Mouse (Mus musculus): ENCODE results near the gene Cd46. TPM values are rescaled to one million over a fixed set of nuclear protein-coding genes. Genes with fewer than 3 reads are reported as not detected.

Cd46 gene
- polyA plus RNA-seq, 1 experiment from 2014 or later: 1.1 TPM

DNA sequence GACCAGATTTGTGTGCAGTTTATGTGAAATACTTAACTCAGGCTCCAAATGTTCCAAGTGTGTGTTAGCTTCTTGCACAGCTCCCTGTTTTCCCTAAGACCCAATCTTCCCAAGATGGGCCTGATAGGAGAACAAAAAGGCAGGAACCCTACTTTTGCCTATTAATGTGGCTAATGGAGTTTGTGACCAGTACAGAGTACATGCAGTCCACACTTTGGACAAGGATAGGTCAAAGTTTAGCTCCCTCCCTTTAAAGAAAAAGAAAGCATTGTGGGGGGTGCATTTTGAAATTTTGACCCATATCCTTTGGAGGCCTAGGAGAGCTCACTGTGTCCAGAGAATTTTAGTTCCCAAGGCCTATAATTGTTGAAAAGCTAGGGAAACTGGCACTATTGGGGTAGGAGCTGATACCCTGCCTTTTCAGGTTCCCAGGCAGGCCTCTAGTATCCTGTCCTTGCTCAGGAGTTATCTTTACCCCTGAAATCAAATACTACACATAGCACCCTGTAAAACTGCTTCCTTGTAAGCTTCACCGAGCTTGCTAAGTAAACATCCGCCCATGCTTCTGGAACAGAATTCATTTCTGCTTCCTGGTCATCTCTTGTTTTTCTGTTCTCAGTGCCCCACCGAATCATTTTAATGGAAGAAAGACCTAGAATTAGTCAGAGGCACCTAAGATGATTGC, 77.7 kb downstream of the Cd46 start:
- Histone ChIP-seq H3K36me3 (ENCODE audit: control insufficient read depth, insufficient read depth, low read length) (peaks cover 2% of the 10 kb centered on the region; the same call in 1 of the 2 replicates), H3K9ac (ENCODE audit: low read depth, low read length) (no peak overlapping the region), H3K4me3 (ENCODE audit: low read length) (no peak overlapping the region), H3K27ac (ENCODE audit: low read depth, low read length) (no peak overlapping the region), H3K9me3 (ENCODE audit: control insufficient read depth, low read length) (no peaks in the 10 kb centered on the region), H3K4me1 (ENCODE audit: control insufficient read depth, insufficient read depth, low read depth, low read length) (peaks cover 5% of the 10 kb centered on the region; the same call in 1 of the 2 replicates), H3K4me2 (ENCODE audit: low read length) (no peak overlapping the region), H3K27me3 (replicated peaks; ENCODE audit: control insufficient read depth, insufficient read depth, low read length) (no peaks in the 10 kb centered on the region)
- WGBS: 89% methylated on average over 3 of the region's 3 CpGs
- no peak for ATAC-seq

DNA sequence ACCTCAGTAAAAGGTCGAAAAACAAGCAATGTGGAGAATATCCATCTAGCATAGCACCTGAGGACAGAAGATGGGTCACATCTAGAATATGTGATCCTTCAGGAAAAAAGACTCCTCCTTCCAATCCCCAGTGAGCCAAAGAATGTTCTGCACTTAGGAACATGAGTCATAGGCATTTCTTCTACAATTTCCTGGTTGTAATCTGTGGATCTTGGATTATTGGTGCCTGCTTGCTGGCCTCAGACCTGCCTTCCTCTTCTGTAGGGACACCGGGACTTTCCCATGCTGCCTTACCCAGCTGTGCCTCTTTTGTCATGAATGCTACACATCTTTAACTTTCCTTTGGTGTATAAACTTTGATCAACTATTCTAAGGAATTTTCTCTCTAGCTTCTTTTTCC, 79.5 kb downstream of the Cd46 start:
- Histone ChIP-seq H3K4me3 (ENCODE audit: low read length) (no peak overlapping the region), H3K4me1 (ENCODE audit: control insufficient read depth, insufficient read depth, low read depth, low read length) (peaks cover 5% of the 10 kb centered on the region; the same call in 1 of the 2 replicates), H3K9me3 (ENCODE audit: control insufficient read depth, low read length) (no peaks in the 10 kb centered on the region), H3K36me3 (ENCODE audit: control insufficient read depth, insufficient read depth, low read length) (peaks cover 2% of the 10 kb centered on the region; the same call in 1 of the 2 replicates), H3K27ac (ENCODE audit: low read depth, low read length) (no peak overlapping the region), H3K27me3 (replicated peaks; ENCODE audit: control insufficient read depth, insufficient read depth, low read length) (no peaks in the 10 kb centered on the region), H3K9ac (ENCODE audit: low read depth, low read length) (no peak overlapping the region), H3K4me2 (ENCODE audit: low read length) (no peak overlapping the region)
- no peak for ATAC-seq
- WGBS: 90% methylated on average over 2 of the region's 2 CpGs

DNA sequence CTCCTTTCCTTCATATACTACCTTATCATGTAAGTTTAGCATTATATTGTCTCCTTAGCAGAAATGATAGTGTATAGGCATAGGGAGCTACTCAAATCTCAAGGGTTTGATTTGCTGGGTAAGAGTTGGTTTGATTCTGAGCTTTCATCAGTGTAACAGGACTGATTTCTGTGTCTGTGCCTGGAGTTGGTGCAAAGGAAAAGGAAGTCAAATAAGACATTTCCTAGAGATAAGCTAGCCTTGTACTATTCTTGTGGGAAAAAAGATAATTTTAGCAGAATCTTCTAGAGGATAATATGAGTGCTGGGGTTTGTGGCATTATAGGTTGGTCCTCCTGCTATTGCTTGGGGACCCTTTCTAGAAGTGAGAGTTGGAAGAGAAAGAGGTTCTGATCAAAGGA, 85.8 kb downstream of the Cd46 start:
- H3K4me3 ChIP-seq (ENCODE audit: low read length): no peak overlapping the region
- no peaks in the 10 kb centered on the region for H3K27me3 ChIP-seq (replicated peaks; ENCODE audit: control insufficient read depth, insufficient read depth, low read length)
- H3K9me3 ChIP-seq (ENCODE audit: control insufficient read depth, low read length): no peaks in the 10 kb centered on the region
- H3K36me3 ChIP-seq (ENCODE audit: control insufficient read depth, insufficient read depth, low read length): peaks cover 2% of the 10 kb centered on the region; the same call in 1 of the 2 replicates
- no peak overlapping the region for H3K9ac ChIP-seq (ENCODE audit: low read depth, low read length)
- ATAC-seq: no peak
- no peak overlapping the region for H3K4me2 ChIP-seq (ENCODE audit: low read length)
- H3K4me1 ChIP-seq (ENCODE audit: control insufficient read depth, insufficient read depth, low read depth, low read length): no peaks in the 10 kb centered on the region
- H3K27ac ChIP-seq (ENCODE audit: low read depth, low read length): no peak overlapping the region

DNA sequence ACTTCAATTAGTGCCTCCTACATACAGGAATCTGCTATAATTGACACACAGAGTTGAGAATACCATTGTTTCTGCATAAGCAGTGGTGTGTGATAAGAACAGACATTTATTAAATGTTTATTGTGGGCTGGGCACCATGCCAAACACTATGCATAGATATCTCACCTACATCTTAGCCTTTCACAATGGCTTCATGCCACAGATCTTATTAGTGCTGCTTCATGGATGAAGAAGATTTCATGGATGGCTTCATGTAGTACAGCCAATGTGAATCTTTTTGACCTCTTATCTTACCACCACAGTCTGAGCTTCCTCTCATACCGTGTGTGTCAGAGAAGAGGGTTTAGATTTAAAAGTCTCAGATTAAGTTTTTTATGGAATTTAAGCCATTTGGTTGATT, 87.9 kb downstream of the Cd46 start:
- WGBS: 67% methylated on average over 1 of the region's 1 CpGs
- Histone ChIP-seq H3K4me1 (ENCODE audit: control insufficient read depth, insufficient read depth, low read depth, low read length) (no peaks in the 10 kb centered on the region), H3K9ac (ENCODE audit: low read depth, low read length) (no peak overlapping the region), H3K27me3 (replicated peaks; ENCODE audit: control insufficient read depth, insufficient read depth, low read length) (no peaks in the 10 kb centered on the region), H3K36me3 (ENCODE audit: control insufficient read depth, insufficient read depth, low read length) (no peaks in the 10 kb centered on the region), H3K4me2 (ENCODE audit: low read length) (no peak overlapping the region), H3K27ac (ENCODE audit: low read depth, low read length) (no peak overlapping the region), H3K4me3 (ENCODE audit: low read length) (no peak overlapping the region), H3K9me3 (ENCODE audit: control insufficient read depth, low read length) (no peaks in the 10 kb centered on the region)
- no peak; the same call in 1 of the 2 replicates for ATAC-seq

DNA sequence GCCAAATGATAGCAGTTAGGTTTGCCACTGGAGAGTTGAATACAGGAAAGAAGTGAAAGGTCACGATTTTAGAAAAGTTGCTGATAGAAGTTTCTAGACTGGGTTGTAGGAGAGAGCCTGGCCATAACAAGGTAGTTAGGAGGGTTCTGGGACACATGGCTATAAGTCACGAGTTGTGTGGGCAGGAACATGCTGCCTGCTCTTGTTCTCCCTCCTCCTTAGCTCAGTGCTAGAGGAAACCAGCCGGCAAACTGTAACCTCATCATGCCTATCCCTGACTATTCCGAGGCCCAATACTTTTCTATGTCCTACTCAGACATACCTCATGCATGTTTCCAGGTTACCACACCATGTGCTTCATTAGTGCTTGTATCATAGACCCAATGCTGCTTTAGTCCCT, 88.7 kb downstream of the Cd46 start:
- H3K4me2 ChIP-seq (ENCODE audit: low read length): no peak overlapping the region
- H3K36me3 ChIP-seq (ENCODE audit: control insufficient read depth, insufficient read depth, low read length): no peaks in the 10 kb centered on the region
- 87% methylated on average over 4 of the region's 4 CpGs for WGBS
- H3K27ac ChIP-seq (ENCODE audit: low read depth, low read length): no peak overlapping the region
- H3K9me3 ChIP-seq (ENCODE audit: control insufficient read depth, low read length): no peaks in the 10 kb centered on the region
- no peaks in the 10 kb centered on the region for H3K27me3 ChIP-seq (replicated peaks; ENCODE audit: control insufficient read depth, insufficient read depth, low read length)
- H3K4me1 ChIP-seq (ENCODE audit: control insufficient read depth, insufficient read depth, low read depth, low read length): no peaks in the 10 kb centered on the region
- no peak overlapping the region for H3K9ac ChIP-seq (ENCODE audit: low read depth, low read length)
- no peak overlapping the region for H3K4me3 ChIP-seq (ENCODE audit: low read length)
- no peak for ATAC-seq

DNA sequence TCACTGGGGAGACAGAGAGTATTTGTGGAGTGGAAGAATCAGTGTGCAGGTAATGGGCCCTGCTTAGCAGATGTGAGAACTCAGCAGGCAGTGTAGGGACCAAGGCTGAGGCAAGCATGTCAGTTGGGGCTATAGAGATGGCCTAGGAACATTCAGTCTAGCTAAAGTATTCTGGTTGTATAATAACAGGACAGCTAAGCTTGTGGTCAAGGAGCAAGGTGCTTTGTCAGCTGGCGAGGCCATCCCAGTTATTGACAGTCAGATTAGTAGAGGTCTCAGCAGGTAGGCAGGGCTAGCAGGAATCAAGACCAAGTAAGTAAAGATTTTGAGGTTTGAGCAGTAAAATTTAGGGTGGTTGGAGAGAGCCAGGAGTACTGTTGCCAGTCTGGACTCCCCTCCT, 93.7 kb downstream of the Cd46 start:
- Histone ChIP-seq H3K4me1 (ENCODE audit: control insufficient read depth, insufficient read depth, low read depth, low read length) (no peaks in the 10 kb centered on the region), H3K4me3 (ENCODE audit: low read length) (no peak overlapping the region), H3K4me2 (ENCODE audit: low read length) (no peak overlapping the region), H3K27me3 (replicated peaks; ENCODE audit: control insufficient read depth, insufficient read depth, low read length) (no peaks in the 10 kb centered on the region), H3K27ac (ENCODE audit: low read depth, low read length) (no peak overlapping the region), H3K9ac (ENCODE audit: low read depth, low read length) (no peak overlapping the region), H3K9me3 (ENCODE audit: control insufficient read depth, low read length) (no peaks in the 10 kb centered on the region), H3K36me3 (ENCODE audit: control insufficient read depth, insufficient read depth, low read length) (no peaks in the 10 kb centered on the region)
- 78% methylated on average over 1 of the region's 1 CpGs for WGBS
- no peak for ATAC-seq

DNA sequence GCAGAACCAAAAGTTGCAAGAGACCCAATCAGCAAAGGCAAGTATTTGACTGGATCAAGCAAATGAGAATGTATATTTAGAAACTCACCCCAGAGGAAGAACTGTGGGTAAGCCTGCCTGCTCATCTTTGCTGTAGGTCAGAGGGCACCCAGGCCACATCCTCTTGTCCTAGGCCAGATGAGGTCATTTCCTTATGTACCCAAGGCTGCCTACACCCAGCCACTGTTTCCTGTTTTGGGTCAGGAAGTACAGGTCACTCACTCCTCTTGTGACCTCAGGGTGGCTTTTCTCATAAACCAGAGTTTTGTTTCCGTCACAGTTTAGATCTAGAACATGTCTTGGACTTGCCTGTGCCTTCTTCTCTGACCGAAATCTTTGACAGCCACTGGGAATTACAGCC, 96.9 kb downstream of the Cd46 start:
- H3K4me2 ChIP-seq (ENCODE audit: low read length): no peak overlapping the region
- no peak for ATAC-seq
- no peak overlapping the region for H3K4me3 ChIP-seq (ENCODE audit: low read length)
- no peak overlapping the region for H3K9ac ChIP-seq (ENCODE audit: low read depth, low read length)
- H3K27me3 ChIP-seq (replicated peaks; ENCODE audit: control insufficient read depth, insufficient read depth, low read length): no peaks in the 10 kb centered on the region
- H3K9me3 ChIP-seq (ENCODE audit: control insufficient read depth, low read length): no peaks in the 10 kb centered on the region
- 79% methylated on average over 2 of the region's 2 CpGs for WGBS
- no peak overlapping the region for H3K27ac ChIP-seq (ENCODE audit: low read depth, low read length)
- H3K4me1 ChIP-seq (ENCODE audit: control insufficient read depth, insufficient read depth, low read depth, low read length): no peaks in the 10 kb centered on the region
- H3K36me3 ChIP-seq (ENCODE audit: control insufficient read depth, insufficient read depth, low read length): no peaks in the 10 kb centered on the region

DNA sequence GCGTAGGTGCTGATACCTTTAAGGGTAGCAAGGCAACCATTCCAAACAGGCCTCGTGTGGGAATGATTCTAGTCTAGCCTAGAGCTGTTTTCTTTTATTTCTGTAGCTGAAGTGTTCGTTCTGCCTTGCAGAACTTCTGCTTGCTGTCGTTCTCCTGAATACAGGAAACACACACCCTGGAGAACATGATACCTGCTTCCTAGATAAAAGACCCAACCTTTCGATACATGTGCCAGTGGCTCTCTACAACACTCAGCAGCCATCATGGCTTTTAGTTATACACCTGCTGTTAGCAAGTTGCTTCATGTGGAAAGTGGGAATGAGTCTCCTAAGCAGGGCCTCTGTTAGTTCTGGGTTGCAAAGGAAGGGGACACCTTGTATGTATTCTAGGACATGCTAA, 97.8 kb downstream of the Cd46 start:
- no peaks in the 10 kb centered on the region for H3K36me3 ChIP-seq (ENCODE audit: control insufficient read depth, insufficient read depth, low read length)
- ATAC-seq: no peak
- no peak overlapping the region for H3K27ac ChIP-seq (ENCODE audit: low read depth, low read length)
- 88% methylated on average over 5 of the region's 5 CpGs for WGBS
- H3K4me3 ChIP-seq (ENCODE audit: low read length): no peak overlapping the region
- H3K4me1 ChIP-seq (ENCODE audit: control insufficient read depth, insufficient read depth, low read depth, low read length): no peaks in the 10 kb centered on the region
- H3K27me3 ChIP-seq (replicated peaks; ENCODE audit: control insufficient read depth, insufficient read depth, low read length): no peaks in the 10 kb centered on the region
- H3K9ac ChIP-seq (ENCODE audit: low read depth, low read length): no peak overlapping the region
- H3K4me2 ChIP-seq (ENCODE audit: low read length): no peak overlapping the region
- no peaks in the 10 kb centered on the region for H3K9me3 ChIP-seq (ENCODE audit: control insufficient read depth, low read length)

DNA sequence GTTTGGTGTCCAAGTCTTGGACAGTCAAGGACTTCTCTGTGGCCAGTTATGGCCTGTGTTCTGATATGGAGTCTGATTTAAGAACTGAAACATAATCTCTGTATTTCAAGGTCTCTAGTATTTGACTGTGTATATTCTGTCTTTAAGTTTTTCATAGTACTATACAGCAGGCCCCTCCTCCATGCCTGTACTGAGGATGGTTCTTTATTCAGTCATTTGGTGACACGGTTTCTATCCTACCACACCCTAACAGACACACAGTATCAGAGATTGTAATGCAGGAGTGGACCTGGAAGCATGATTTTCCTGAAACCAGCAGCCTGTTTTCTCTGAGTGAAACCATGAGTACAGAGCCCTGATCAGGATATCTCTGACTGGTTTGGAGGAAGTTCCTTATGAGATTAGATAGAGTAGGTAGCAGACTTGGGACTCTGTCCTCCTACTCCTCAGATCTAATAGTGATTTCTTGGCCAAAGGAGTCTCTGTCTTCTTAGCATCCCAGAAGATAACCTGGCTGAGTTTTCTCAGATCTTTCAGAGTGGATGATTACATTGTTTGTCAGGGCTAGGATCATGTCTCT, 98.5 kb downstream of the Cd46 start:
- no peaks in the 10 kb centered on the region for H3K27me3 ChIP-seq (replicated peaks; ENCODE audit: control insufficient read depth, insufficient read depth, low read length)
- no peak for ATAC-seq
- H3K4me3 ChIP-seq (ENCODE audit: low read length): no peak overlapping the region
- 86% methylated on average over 1 of the region's 1 CpGs for WGBS
- no peak overlapping the region for H3K9ac ChIP-seq (ENCODE audit: low read depth, low read length)
- no peak overlapping the region for H3K4me2 ChIP-seq (ENCODE audit: low read length)
- H3K4me1 ChIP-seq (ENCODE audit: control insufficient read depth, insufficient read depth, low read depth, low read length): no peaks in the 10 kb centered on the region
- H3K36me3 ChIP-seq (ENCODE audit: control insufficient read depth, insufficient read depth, low read length): no peaks in the 10 kb centered on the region
- no peak overlapping the region for H3K27ac ChIP-seq (ENCODE audit: low read depth, low read length)
- no peaks in the 10 kb centered on the region for H3K9me3 ChIP-seq (ENCODE audit: control insufficient read depth, low read length)

Data from hindbrain, embryonic 16.5 days (tissue).